Mouse (Mus musculus) forebrain, postnatal 0 days (tissue): ENCODE measurements around the gene Cend1. TPM values are rescaled to one million over a fixed set of nuclear protein-coding genes. Genes with fewer than 3 reads are reported as not detected.
"Not testable (repeated sequence)": the region's sequence is repeated elsewhere in the genome, so short reads cannot be mapped to it uniquely, and the experiment has no call there.

Experiments
- ATAC-seq: fragments of 200-750 bp; cut with Nextera tagmentation; 2 replicates; pipeline ENCODE4 v1.8.0; 2017; ENCODE audit warnings: mild to moderate bottlenecking, moderate library complexity
- DNase-seq: peaks from one replicate; pipeline ENCODE4 v3.0.0-alpha.2; 2015
- H3K27ac ChIP-seq: fragments of 300-500 bp; sonication (generic); 2 replicates; pipeline ENCODE4 v1.5.1; 2014; ENCODE audit warnings: low read depth, mild to moderate bottlenecking, antibody characterized with exemption, low read length, moderate library complexity, mixed read lengths
- H3K27me3 ChIP-seq: fragments of 300-500 bp; sonication (generic); 2 replicates; pipeline ENCODE4 v1.6.1; 2014; ENCODE audit warnings: mild to moderate bottlenecking, low read length, mixed read lengths; ENCODE audit not compliant: insufficient read depth
- H3K36me3 ChIP-seq: fragments of 300-500 bp; sonication (generic); 2 replicates; pipeline ENCODE4 v1.6.1; 2014; ENCODE audit warnings: mild to moderate bottlenecking, moderate library complexity; ENCODE audit not compliant: insufficient read depth
- H3K4me1 ChIP-seq: fragments of 300-500 bp; sonication (generic); 2 replicates; pipeline ENCODE4 v1.6.1; 2014; ENCODE audit warnings: antibody characterized with exemption; ENCODE audit not compliant: insufficient read depth
- H3K4me2 ChIP-seq: fragments of 300-500 bp; sonication (generic); 2 replicates; pipeline ENCODE4 v1.6.1; 2014; ENCODE audit warnings: low read depth, mild to moderate bottlenecking, moderate library complexity
- H3K4me3 ChIP-seq: fragments of 300-500 bp; sonication (generic); 2 replicates; pipeline ENCODE4 v1.5.1; 2014; ENCODE audit warnings: low read depth, low read length, mixed read lengths
- H3K9ac ChIP-seq: fragments of 300-500 bp; sonication (generic); 2 replicates; pipeline ENCODE4 v1.6.1; 2014; ENCODE audit warnings: mild to moderate bottlenecking
- H3K9me3 ChIP-seq: fragments of 300-500 bp; sonication (generic); 2 replicates; pipeline ENCODE4 v1.6.1; 2016; ENCODE audit warnings: low read length
- CTCF ChIP-seq: sonication (generic); IDR thresholded peaks from 2 replicates; pipeline ENCODE4 v1.5.1; 2016; ENCODE audit warnings: antibody characterized with exemption, control low read depth, low read depth
- WGBS: fragments of 180-500 bp; shearing (Covaris S2); extraction: QIAGEN DNeasy Blood & Tissue Kit; methylation state at CpG from one replicate; pipeline ENCODE4 v1.1.7; 2014; 5-methylcytosine and 5-hydroxymethylcytosine counted together
- polyA plus RNA-seq: library from polyadenylated mRNA; unstranded; fragments of >200 nt; fragmentation: Nextera tagmentation; extraction: Ambion mirVana; gene quantifications from 2 replicates; pipeline ENCODE4 v1.2.1, GENCODE M21; 2015
- total RNA-seq: library from RNA; depleted of rRNA; stranded (reverse); fragments of >200 nt; gene quantifications from 2 replicates; pipeline ENCODE4 v1.2.3, GENCODE M21; 2014

The Cend1 gene
- total and polyA plus RNA-seq, 2 experiments from 2014 or later = 83.3 to 125 TPM

DNA sequence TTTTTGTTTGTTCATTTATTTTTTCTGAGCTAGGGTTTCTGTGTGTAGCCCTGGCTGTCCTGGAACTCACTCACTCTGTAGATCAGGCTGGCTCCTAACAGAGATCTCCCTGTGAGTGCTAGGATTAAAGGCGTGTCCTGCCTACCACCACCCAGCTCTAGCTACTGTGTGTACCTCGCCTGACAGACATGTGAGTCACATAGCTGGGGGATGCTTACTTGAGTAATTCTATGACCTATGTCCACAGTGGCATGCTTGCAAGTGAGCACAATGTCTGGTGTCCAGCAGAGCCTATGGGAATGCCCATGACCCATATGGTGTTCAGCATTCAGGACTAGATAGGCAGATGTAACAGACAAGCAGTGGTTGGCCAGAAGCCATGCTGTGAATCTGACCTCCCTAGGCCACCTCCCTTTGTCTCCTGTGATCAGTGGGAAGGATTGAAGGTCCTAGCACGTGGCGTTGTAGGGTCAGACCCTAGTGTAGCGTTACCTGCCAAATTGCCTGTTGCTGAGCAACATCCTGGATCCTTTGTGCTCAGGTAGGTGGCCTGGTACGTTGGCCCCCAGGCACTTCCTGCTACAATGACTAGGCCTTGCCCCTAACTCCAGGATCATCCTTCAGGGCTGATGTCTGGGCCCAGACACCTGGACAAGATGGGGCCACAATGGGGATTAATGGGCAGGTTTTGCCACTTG is 13.0 kb downstream of the Cend1 start:
- ATAC-seq (no peak), DNase-seq (no peak)
- Histone ChIP-seq H3K27me3 (no peaks in the 10 kb centered on the region), H3K36me3 (no peaks in the 10 kb centered on the region), H3K9ac (no peak overlapping the region), H3K4me2 (no peak overlapping the region), H3K9me3 (no peaks in the 10 kb centered on the region), H3K27ac (no peak overlapping the region), H3K4me1 (peaks cover 11% of the 10 kb centered on the region; the same call in 1 of the 2 replicates), H3K4me3 (no peak overlapping the region)
- no peak for TF ChIP-seq CTCF
- WGBS = 80% methylated on average over 6 of the region's 6 CpGs

- Histone ChIP-seq H3K4me3 (peak within 1 kb of the TSS; percentile 71), H3K9ac (peak within 1 kb of the TSS; percentile 91), H3K9me3 (no peaks in the 10 kb centered on the region), H3K27me3 (no peaks in the 10 kb centered on the region), H3K36me3 (peaks cover 9% of the 10 kb centered on the region), H3K4me1 (peaks cover 12% of the 10 kb centered on the region; the same call in 1 of the 2 replicates), H3K27ac (peak within 1 kb of the TSS; percentile 82), H3K4me2 (peak within 1 kb of the TSS; percentile 87)
- ATAC-seq (peak; percentile 92), DNase-seq (peak; percentile 100)
- peak; percentile 41 for TF ChIP-seq CTCF
- WGBS = under 1% methylated on average over 50 of the region's 56 CpGs
Measured at GRCm38 (mm10) chr7:141413809-141414584, 15.3 kb downstream of the Cend1 start, which contains the start of gene Gatd1. Gatd1 (minus strand) TSS chr7:141414136.

- H3K27me3 ChIP-seq = no peaks in the 10 kb centered on the region
- H3K4me2 ChIP-seq = peak overlapping the region; percentile 87
- TF ChIP-seq CTCF = no peak
- no peak for DNase-seq
- H3K27ac ChIP-seq = peak overlapping the region; percentile 82
- no peaks in the 10 kb centered on the region for H3K9me3 ChIP-seq
- 5% methylated on average over 16 of the region's 16 CpGs for WGBS
- peaks cover 13% of the 10 kb centered on the region for H3K36me3 ChIP-seq
- ATAC-seq = no peak
- peak overlapping the region; percentile 71 for H3K4me3 ChIP-seq
- peak overlapping the region; percentile 91 for H3K9ac ChIP-seq
- H3K4me1 ChIP-seq = peaks cover 13% of the 10 kb centered on the region; the same call in 1 of the 2 replicates
Measured at GRCm38 (mm10) chr7:141413331-141413730, 16.0 kb downstream of the Cend1 start.

GRCm38 (mm10) chr7:141411667-141412066 is 17.6 kb downstream of the Cend1 start:
- ATAC-seq = no peak
- Histone ChIP-seq H3K36me3 (peaks cover 14% of the 10 kb centered on the region), H3K27me3 (no peaks in the 10 kb centered on the region), H3K27ac (no peak overlapping the region), H3K9ac (no peak overlapping the region), H3K4me1 (peaks cover 13% of the 10 kb centered on the region; the same call in 1 of the 2 replicates), H3K4me3 (no peak overlapping the region), H3K9me3 (no peaks in the 10 kb centered on the region), H3K4me2 (no peak overlapping the region)
- no peak for DNase-seq
- 0 out of 2 replicates have a peak, but pooled peaks have one; percentile 4 for TF ChIP-seq CTCF
- WGBS = 100% methylated on average over 1 of the region's 1 CpGs

- Histone ChIP-seq H3K27ac (no peak overlapping the region), H3K4me2 (no peak overlapping the region), H3K9me3 (no peaks in the 10 kb centered on the region), H3K9ac (no peak overlapping the region), H3K36me3 (peaks cover 14% of the 10 kb centered on the region), H3K27me3 (no peaks in the 10 kb centered on the region), H3K4me3 (no peak overlapping the region), H3K4me1 (peaks cover 13% of the 10 kb centered on the region; the same call in 1 of the 2 replicates)
- no peak for TF ChIP-seq CTCF
- no peak for DNase-seq
- no peak for ATAC-seq
- WGBS = 91% methylated on average over 8 of the region's 8 CpGs
Measured at GRCm38 (mm10) chr7:141410631-141411030, 18.7 kb downstream of the Cend1 start.

GRCm38 (mm10) chr7:141408833-141409232 is 20.5 kb downstream of the Cend1 start:
- peak overlapping the region; percentile 41; the same call in 1 of the 2 replicates for H3K27ac ChIP-seq

GRCm38 (mm10) chr7:141407670-141408069 is 21.6 kb downstream of the Cend1 start:
- not testable (repeated sequence) for ATAC-seq, H3K4me1 ChIP-seq

More at GRCm38 (mm10) chr7:141408833-141409232, 20.5 kb downstream of the Cend1 start:
- DNase-seq (peak; percentile 88), ATAC-seq (peak; percentile 76)
- no peaks in the 10 kb centered on the region for H3K9me3 ChIP-seq
- H3K36me3 ChIP-seq = peaks cover 14% of the 10 kb centered on the region
- no peak overlapping the region for H3K9ac ChIP-seq
- 0 out of 2 replicates have a peak overlapping the region, but pooled peaks have one; percentile 17 for H3K4me2 ChIP-seq
- no peaks in the 10 kb centered on the region for H3K27me3 ChIP-seq
- 9% methylated on average over 11 of the region's 11 CpGs for WGBS
- TF ChIP-seq CTCF = peak; percentile 91
- H3K4me3 ChIP-seq = no peak overlapping the region
- H3K4me1 ChIP-seq = peaks cover 10% of the 10 kb centered on the region; the same call in 1 of the 2 replicates

More at GRCm38 (mm10) chr7:141407670-141408069, 21.6 kb downstream of the Cend1 start:
- H3K9me3 ChIP-seq, H3K4me2 ChIP-seq, H3K27me3 ChIP-seq, DNase-seq, H3K27ac ChIP-seq, H3K4me3 ChIP-seq, H3K9ac ChIP-seq: not testable (repeated sequence)
- 95% methylated on average over 7 of the region's 7 CpGs for WGBS
- peaks cover 17% of the 10 kb centered on the region for H3K36me3 ChIP-seq
